8 mouse cellular contexts compared by ENCODE assay signal in genomic region chr2:165234613-165235291, GRCm38 (mm10). TPM values are rescaled to one million over a fixed set of nuclear protein-coding genes. Genes with fewer than 3 reads are reported as not detected.
DNase-seq lines count a peak whose midpoint lies in the region; ATAC-seq lines count a peak whose summit lies in the region.

Gene Cdh22, minus strand, starts transcription at chr2:165234853.

- peak within 1 kb of the TSS; percentile 98 for H3K4me2 ChIP-seq in embryonic facial prominence, embryonic 11.5 days (ENCODE audit: low read depth, low read length)
- peak within 1 kb of the TSS; percentile 97 for H3K4me2 ChIP-seq in kidney, embryonic 14.5 days (replicated peaks; ENCODE audit: low read depth, low read length)
- peak within 1 kb of the TSS; percentile 95 for H3K4me2 ChIP-seq in limb, embryonic 11.5 days (ENCODE audit: low read depth, severe bottlenecking)

- peak within 1 kb of the TSS; percentile 65 for H3K9ac ChIP-seq in embryonic facial prominence, embryonic 11.5 days (replicated peaks; ENCODE audit: low read length)
- peak within 1 kb of the TSS; percentile 53 for H3K9ac ChIP-seq in kidney, embryonic 14.5 days (ENCODE audit: low read depth, low read length)
- peak within 1 kb of the TSS; percentile 48 for H3K9ac ChIP-seq in limb, embryonic 11.5 days (ENCODE audit: low read length)

- H3K9me3 ChIP-seq in embryonic facial prominence, embryonic 11.5 days (replicated peaks; ENCODE audit: control insufficient read depth, low read length): no peaks in the 10 kb centered on the region
- H3K9me3 ChIP-seq in kidney, embryonic 14.5 days (ENCODE audit: control insufficient read depth, low read length): no peaks in the 10 kb centered on the region
- no peaks in the 10 kb centered on the region for H3K9me3 ChIP-seq in limb, embryonic 11.5 days (ENCODE audit: control insufficient read depth, low read length)
- no peaks in the 10 kb centered on the region for H3K9me3 ChIP-seq in midbrain, embryonic 10.5 days (replicated peaks)

- H3K27me3 ChIP-seq in embryonic facial prominence, embryonic 11.5 days (ENCODE audit: control insufficient read depth, insufficient read depth, low read length): peaks cover 77% of the 10 kb centered on the region
- peaks cover 84% of the 10 kb centered on the region for H3K27me3 ChIP-seq in kidney, embryonic 14.5 days (ENCODE audit: control insufficient read depth, insufficient read depth, low read length)
- peaks cover 97% of the 10 kb centered on the region for H3K27me3 ChIP-seq in limb, embryonic 11.5 days (ENCODE audit: control insufficient read depth, insufficient read depth, low read length)
- peaks cover 100% of the 10 kb centered on the region for H3K27me3 ChIP-seq in midbrain, embryonic 10.5 days (ENCODE audit: low read depth, poor library complexity, severe bottlenecking)

- peak; percentile 78 for ATAC-seq in embryonic facial prominence, embryonic 11.5 days (replicated peaks; ENCODE audit: insufficient number of reproducible peaks, low FRiP score, low TSS enrichment, low read depth)
- peak; percentile 73 for ATAC-seq in kidney, embryonic 14.5 days (ENCODE audit: low FRiP score, low TSS enrichment)
- peak; percentile 49; the same call in 1 of the 2 replicates for ATAC-seq in limb, embryonic 11.5 days (ENCODE audit: insufficient number of reproducible peaks, low FRiP score, low TSS enrichment, low read depth)

- under 1% methylated on average over 52 of the region's 60 CpGs for WGBS in embryonic facial prominence, embryonic 11.5 days
- under 1% methylated on average over 37 of the region's 60 CpGs for WGBS in kidney, embryonic 14.5 days
- WGBS in limb, embryonic 11.5 days: 0% methylated on average over 31 of the region's 60 CpGs
- under 1% methylated on average over 51 of the region's 60 CpGs for WGBS in midbrain, embryonic 10.5 days

- H3K27ac ChIP-seq in embryonic facial prominence, embryonic 11.5 days (replicated peaks; ENCODE audit: low read depth, low read length): no peak within 1 kb of the TSS
- no peak within 1 kb of the TSS for H3K27ac ChIP-seq in kidney, embryonic 14.5 days (ENCODE audit: low read depth, low read length)
- no peak within 1 kb of the TSS for H3K27ac ChIP-seq in limb, embryonic 11.5 days (replicated peaks; ENCODE audit: low read depth, low read length)
- peak within 1 kb of the TSS; percentile 87 for H3K27ac ChIP-seq in midbrain, embryonic 10.5 days (replicated peaks)

- peak within 1 kb of the TSS; percentile 57 for H3K4me3 ChIP-seq in embryonic facial prominence, embryonic 11.5 days (ENCODE audit: low read depth, low read length)
- peak within 1 kb of the TSS; percentile 56 for H3K4me3 ChIP-seq in kidney, embryonic 14.5 days (ENCODE audit: low read length)
- H3K4me3 ChIP-seq in limb, embryonic 11.5 days (ENCODE audit: low read depth, low read length): peak within 1 kb of the TSS; percentile 50
- peak within 1 kb of the TSS; percentile 69 for H3K4me3 ChIP-seq in midbrain, embryonic 10.5 days

- H3K4me1 ChIP-seq in embryonic facial prominence, embryonic 11.5 days (ENCODE audit: control insufficient read depth, insufficient read depth, low read length): peaks cover 6% of the 10 kb centered on the region
- H3K4me1 ChIP-seq in kidney, embryonic 14.5 days (ENCODE audit: control insufficient read depth, insufficient read depth, low read length): peaks cover 24% of the 10 kb centered on the region; the same call in 1 of the 2 replicates
- H3K4me1 ChIP-seq in limb, embryonic 11.5 days (ENCODE audit: control insufficient read depth, insufficient read depth, low read length): peaks cover 11% of the 10 kb centered on the region
- peaks cover 62% of the 10 kb centered on the region for H3K4me1 ChIP-seq in midbrain, embryonic 10.5 days

- DNase-seq in kidney, adult 18-20 months: peak; percentile 24
- no peak for DNase-seq in kidney, adult 11 months
- DNase-seq in embryonic facial prominence, embryonic 11.5 days (ENCODE audit: low spot score): peak; percentile 77
- DNase-seq in heart, adult 8-10 months (ENCODE audit: low spot score): peak; percentile 21
- DNase-seq in limb, embryonic 11.5 days (ENCODE audit: low spot score): peak; percentile 78
- peak; percentile 87 for DNase-seq in midbrain, embryonic 10.5 days (ENCODE audit: low spot score)
- DNase-seq in right cerebral cortex, postnatal 36 days (ENCODE audit: low spot score in 2 of 2): peak; percentile 56 to 59

- no peaks in the 10 kb centered on the region for H3K36me3 ChIP-seq in embryonic facial prominence, embryonic 11.5 days (replicated peaks; ENCODE audit: control insufficient read depth, insufficient read depth, low read depth, low read length)
- H3K36me3 ChIP-seq in kidney, embryonic 14.5 days (ENCODE audit: control insufficient read depth, insufficient read depth, low read length): no peaks in the 10 kb centered on the region
- no peaks in the 10 kb centered on the region for H3K36me3 ChIP-seq in limb, embryonic 11.5 days (ENCODE audit: control insufficient read depth, insufficient read depth, low read length)
- H3K36me3 ChIP-seq in midbrain, embryonic 10.5 days: no peaks in the 10 kb centered on the region

RNA-seq across cellular contexts. Expression of gene Cdh22, which starts in this region (rescaled TPM):
- 1.2 and 1.3 TPM in 2 replicates for polyA plus RNA-seq in embryonic facial prominence, embryonic 11.5 days (2014; fragmentation: Nextera tagmentation; extraction: Ambion mirVana)
- total RNA-seq in heart, adult 8-10 months (2022): 1 to 10 TPM in 2 of 4 experiments, under 1 TPM in 2; 0.75 to 2.2 (median 0.99) TPM
- polyA plus RNA-seq in kidney, embryonic 14.5 days (2014; fragmentation: Nextera tagmentation; extraction: Ambion mirVana): 0.74 and 1.2 TPM in 2 replicates
- polyA plus RNA-seq in limb, embryonic 11.5 days (2014; fragmentation: Nextera tagmentation; extraction: Ambion mirVana): 1.1 TPM in 2 replicates
- 3.9 and 7.1 TPM in 2 replicates for polyA plus RNA-seq in midbrain, embryonic 10.5 days (2016; fragmentation: Nextera tagmentation; extraction: Ambion mirVana)
